Mouse (Mus musculus): ENCODE measurements around the gene Cacna2d1. TPM values are rescaled to one million over a fixed set of nuclear protein-coding genes. Genes with fewer than 3 reads are reported as not detected.

Gene Cacna2d1
- total RNA-seq, 2 experiments from 2014 or later = 50.6 to 82.9 TPM

DNA sequence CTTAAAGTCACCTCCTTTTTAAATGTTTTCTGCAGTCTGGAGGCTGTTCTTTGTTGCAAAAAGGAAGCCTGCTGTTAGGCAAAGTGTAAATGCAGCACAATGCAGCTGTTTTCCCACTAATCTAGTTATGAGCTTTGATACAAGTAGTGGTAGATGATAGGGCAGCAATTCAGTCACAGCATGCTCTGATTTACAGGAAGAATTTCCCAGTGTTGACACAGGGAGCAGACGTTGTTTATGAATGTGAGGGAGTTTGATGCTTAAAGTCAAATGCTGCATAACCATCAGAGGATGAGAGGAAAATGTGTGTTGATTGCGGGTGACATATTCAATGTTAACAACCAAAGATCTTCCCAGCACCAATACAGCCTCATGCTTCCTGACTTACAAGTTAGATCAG is 342.6 kb downstream of the Cacna2d1 start:
- no peak for DNase-seq

DNA sequence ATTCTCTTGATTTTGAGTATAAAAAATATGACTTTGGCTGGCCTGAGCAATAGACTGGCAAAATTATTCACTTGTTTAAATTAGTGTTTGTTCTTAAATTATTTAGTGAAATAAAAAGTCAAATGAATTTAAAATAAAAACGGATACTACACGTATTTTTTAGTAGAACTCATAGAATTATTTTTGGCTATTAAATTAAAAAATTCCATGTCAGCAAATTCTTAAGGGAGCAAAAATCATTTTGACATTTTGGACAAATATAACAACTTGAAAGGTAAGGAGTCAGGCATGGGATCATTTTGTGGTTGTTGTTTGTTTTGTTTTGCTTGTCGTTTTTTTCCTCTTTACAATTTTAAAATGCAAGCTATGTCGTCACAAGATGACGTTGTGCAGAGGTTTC is 346.7 kb downstream of the Cacna2d1 start:
- DNase-seq = no peak

DNA sequence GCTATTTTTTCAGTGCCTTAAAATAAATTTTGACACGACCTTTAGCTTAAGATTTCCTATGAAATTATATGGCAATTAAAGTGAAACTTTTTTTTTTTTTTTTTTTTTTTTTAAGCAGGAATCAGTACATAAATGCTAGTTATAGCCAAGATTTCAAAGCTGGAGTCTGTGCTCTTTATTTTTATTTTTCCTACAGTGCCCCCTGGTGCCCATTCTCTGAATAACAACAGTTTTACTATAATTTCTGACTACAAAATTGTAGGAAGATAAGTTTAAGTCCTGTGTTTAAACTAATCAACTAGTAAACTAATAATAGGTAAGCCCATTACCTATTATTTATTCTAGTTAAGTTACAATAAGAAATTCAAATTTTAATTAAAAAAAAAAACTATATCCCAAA is 358.7 kb downstream of the Cacna2d1 start:
- peak; percentile 68 for DNase-seq

DNA sequence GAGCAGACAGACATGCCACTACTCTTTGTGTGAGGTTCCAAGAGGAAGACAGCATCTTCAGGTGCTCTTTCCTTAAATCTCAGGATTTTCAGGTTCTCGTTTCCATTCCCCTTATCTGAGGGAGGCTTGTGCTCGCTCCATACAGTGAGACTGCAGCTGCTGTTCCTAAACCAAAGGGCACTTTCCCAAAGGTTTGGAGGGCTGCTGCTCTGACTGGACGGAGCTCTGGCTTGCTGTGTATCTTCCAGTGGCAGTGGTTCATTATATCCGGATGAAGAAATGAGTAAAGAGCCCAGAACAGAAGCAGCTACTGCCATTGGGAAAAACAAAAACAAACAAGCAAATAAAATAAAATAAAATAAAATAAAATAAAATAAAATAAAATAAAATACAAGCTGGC is 359.3 kb downstream of the Cacna2d1 start:
- no peak for DNase-seq

DNA sequence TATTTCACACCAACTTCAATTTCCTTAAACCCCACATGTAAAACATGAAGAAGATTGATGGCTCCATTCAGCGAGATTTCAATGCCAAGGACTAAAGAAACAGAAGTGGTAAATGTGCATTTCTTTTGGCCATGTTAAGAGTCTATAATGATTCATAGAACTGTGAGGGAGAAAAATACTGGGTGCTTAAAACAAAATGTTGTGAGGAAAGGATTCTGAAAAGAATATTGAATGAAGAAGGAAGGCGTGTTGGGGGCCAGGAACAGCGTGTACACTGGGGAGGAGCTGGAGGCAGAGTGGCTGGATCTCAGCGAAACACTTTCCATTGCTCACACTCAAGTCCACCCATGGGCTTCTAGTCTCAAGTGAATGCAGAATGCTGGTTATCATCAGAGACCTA is 360.2 kb downstream of the Cacna2d1 start:
- no peak for DNase-seq

DNA sequence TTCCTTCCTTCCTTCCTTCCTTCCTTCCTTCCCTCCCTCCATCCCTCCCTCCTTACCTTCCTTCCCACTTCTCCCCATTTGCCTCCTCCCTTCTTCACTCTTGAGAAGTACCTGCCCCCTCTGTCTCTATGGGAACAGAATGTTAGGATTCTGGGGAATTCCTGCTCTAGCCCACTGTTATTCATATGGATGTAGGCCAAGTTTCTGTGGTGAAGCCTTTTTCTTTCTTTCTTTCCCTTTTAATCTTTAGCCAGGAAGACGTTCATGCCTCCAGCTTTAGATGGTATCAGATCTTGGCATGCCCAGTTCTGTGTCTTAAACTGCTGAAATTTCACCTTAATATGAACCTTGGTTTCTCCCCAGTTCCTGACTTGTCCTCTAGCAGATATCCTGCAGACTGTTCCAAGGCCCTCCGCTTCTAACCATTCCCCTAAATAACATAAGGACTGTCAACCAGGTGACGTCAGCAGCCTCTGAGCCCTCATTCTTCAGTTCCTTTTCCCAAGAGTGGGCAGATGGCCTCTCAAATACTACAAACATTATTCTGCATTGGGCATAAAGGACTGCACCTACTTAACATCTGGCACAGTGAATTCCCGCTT is 362.8 kb downstream of the Cacna2d1 start:
- no peak for DNase-seq

DNA sequence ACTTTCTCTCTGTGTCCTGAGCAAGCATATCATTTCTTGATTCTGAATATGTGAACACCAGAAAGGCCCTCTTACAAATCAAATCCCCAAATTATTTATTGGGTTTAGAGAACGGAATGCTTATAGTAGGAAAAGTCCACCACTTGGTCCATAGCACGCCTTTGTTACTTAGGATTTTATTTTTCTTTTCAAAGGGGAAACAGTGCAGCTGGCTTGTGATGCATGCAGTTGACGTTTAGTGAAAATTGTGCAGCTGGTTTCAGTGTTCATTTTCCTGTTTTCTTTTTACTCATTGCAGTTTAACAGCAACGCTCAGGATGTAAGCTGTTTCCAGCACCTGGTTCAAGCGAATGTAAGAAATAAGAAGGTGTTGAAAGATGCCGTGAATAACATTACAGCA is 365.1 kb downstream of the Cacna2d1 start:
- no peak for DNase-seq

DNA sequence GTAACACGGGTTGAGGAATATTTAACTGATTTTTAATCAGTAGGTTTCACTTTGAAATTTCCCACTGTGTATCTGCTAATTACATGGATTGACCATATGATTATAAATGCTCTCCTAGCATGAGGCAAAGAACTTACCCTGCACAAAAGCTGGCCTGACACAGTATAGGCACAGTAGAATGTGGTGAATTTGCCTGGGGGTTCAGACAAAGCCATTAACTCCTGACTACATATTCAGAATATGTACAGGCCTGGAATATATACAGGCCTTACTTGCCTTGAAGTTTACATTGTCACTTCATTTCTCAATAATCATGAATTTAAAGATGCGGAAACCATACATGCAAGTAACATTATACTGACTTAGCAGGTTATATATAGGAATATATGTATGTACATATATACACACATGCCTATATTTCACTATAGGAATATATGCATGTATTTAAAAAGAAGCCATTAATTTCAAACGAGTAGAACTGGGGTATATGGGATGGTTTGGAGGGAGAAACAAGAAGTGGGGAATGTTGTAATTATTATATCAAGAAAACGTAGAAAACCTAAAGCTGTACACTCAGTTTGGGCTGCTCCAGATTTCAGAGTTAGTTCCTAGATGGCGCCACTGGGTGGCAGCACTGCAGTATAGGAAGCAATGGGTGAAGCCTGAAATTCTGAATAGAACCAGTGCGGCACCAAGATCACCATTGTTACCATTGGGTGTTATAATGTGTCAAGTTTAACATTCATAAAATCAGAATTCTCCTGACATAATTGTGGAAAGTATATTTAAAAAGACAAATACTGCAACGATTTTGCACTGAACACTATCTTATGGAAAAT is 374.9 kb downstream of the Cacna2d1 start:
- DNase-seq = peak; percentile 77

DNA sequence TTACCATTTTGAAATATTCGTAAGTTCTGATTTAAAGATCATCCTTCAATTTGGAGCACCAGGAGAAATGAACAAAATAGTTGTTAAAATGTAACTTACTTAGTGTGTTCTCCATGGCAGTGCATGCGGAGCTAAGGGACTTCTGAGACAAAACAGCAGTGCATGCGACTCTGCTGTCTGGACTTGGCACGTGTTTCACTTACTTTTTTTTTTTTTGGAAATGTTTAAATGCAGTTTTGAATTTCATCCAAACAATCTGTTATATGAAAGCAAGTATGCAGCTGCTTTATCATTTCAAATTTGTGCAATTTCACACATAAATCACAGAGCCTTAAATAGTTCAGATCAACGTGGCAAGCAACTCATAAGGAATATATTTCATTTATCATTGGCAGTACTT is 379.8 kb downstream of the Cacna2d1 start:
- no peak for DNase-seq

DNA sequence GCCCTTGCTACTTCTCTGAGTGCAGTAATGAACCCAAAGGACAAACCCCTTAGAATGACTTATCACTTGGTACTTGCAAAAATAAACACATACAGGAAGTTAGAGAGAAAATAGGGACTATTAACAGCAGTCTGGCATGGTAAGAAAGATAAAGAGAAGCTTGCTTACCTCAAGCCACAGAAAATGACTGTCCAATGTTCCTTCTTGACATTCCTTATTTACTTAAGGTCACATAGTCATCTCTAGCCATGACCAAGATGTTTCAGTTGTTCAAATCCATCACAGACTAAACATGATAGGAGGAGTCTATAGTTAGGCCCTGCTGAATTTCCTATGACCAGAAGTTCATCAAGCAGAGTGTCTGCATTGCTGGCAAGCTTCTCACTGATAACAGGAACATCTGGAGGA is 381.5 kb downstream of the Cacna2d1 start:
- DNase-seq = no peak

DNA sequence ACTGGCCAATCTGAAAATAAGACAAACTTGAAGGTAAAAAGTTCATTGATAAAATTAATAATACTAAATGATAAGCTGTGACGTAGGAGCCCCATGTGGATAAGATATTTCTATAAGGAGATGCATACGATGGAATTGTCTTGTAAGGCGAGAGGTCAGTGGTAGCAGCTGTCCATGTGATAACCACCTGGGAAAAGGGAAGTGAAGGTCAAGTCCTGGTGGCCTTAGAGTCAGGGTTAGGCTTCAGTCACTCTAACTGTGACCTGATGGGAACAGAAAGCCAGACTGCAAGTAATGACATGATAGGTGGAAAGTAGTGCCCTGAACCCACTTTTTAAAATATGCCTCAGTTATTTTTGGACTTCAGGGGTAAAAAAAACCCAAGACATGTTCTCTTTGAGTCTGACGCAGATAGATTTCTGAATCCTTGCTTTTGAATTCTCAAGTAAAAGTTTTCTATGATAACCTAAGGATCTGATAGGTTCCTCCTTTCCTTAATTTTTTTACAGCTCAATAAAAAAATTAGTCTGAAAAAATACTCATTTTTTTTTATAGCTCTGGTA is 383.3 kb downstream of the Cacna2d1 start:
- DNase-seq = no peak

DNA sequence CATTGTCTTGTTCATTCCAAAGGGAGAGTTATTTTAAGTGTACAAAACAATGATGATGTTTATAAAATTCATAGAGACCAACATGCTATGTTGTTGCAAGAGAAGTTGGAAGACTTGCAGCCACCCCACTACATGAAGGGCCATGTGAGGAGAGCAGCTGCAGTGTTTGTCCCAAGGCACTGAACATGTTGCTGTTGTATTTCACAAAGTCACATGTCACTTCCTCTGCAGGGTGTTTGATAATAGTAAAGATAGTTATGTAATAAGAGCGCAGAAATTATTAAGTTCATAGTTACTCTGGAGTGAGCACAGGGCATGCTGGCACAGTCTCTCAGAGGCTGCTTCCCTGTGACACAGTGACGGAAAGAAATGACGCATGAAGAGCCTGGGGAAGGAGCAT is 392.1 kb downstream of the Cacna2d1 start:
- DNase-seq = no peak

DNA sequence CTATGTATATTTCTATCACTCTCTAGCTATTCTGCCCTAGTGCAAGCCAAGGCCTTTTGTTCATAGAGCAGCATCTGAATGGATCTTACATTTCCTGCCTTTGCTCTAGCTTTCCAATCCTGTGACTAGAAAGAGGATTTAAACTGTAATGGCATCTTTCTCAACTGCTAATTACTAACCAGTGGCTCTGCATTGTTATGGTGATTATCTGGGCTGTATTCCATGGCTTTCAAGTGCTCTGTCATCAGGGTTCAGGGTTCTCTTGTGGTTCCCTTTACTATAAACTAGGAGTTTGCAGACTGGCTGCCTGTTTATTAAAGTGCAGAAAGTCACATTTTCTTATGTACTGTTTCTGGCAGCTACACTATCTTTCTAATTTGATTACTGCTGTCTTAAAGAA is 410.9 kb downstream of the Cacna2d1 start:
- no peak for DNase-seq

DNA sequence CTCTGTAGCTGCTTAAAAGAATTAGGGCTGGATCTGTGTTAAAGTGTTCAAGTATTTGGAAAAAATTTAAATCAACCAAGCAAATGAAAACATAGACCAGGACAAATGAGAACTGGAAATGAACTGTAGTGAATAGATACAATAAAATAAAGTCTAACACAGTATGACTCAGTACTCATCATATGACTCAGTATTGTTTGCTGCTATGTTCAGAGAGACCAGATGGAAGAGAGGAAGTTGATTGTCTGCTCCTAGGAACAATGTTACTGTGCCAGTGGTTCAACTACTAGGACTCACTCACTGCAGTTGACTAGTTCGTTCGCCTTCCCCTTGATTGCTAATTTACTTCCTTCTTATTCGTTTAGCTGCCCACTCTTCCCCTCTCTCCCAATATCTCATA is 421.3 kb downstream of the Cacna2d1 start:
- no peak for DNase-seq

DNA sequence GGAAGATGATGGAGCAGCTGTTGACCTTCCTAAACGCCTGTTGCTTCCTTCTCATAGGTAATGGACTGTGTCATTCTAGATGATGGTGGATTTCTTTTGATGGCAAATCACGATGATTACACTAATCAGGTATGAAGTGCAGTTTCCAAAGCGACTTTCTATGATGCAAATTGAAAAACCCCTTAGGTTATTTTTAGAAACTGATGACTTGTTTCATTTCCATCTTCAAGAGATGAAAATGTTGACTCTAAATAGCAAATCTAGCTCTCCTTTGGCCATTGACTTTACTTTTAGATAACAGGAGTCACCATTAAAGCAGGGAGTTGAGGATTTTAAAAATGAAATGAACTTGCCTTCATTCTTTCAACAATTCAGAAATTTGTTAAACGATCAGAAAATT is 423.2 kb downstream of the Cacna2d1 start:
- no peak for DNase-seq

DNA sequence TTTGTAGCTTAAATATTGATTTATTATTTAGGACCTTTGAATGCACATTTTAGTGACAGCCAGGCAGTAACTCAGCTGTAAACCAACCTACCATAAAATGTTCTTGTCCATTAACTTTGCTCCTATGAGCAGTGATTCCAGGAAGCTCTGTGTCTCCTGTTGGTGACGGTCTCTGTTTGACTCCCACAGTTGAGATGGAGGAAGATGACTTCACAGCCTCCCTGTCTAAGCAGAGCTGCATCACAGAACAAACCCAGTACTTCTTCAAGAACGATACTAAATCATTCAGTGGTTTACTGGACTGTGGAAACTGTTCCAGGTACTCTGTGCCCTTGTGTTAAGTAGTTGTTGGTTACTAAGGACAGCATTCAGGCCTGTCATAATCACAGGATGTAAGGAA is 427.6 kb downstream of the Cacna2d1 start:
- DNase-seq = no peak

DNA sequence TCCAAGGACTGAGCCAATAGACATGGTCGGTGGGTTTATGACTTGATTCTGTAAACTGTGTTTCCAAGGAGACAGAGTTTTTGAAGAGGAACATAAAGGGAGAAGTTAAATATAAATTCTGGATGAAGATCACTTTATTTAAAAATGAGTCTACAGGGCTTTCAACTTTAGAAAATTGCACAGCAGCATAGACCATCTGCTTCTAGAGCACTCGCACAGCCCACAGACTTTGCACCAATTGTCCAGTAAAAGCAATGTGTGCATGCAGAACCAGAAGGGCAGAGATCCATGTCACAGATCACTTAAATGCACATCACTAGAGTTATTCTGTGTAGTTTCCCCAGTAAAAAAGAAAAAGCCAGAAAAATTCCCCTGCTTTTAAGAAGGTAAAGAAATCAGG is 428.7 kb downstream of the Cacna2d1 start:
- no peak for DNase-seq

DNA sequence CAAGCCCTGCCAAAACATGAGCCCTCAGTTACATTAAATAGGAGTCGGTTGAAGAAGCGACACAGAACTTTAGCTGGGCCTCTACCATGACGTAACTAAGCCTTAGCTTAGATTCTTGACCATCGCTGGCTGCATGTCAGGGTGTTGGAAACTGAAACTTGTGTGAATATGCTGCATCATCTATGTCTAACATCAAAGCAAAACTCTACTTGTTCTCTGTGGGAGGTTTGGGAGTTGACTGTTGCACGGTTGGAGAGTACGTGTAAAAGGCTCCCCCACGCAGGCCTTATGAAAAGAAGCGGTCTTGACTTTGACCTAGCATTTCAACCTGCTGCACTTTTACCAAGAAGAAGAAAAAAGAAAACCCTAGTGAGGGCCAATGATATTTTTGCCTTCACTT is 436.2 kb downstream of the Cacna2d1 start:
- DNase-seq = no peak

DNA sequence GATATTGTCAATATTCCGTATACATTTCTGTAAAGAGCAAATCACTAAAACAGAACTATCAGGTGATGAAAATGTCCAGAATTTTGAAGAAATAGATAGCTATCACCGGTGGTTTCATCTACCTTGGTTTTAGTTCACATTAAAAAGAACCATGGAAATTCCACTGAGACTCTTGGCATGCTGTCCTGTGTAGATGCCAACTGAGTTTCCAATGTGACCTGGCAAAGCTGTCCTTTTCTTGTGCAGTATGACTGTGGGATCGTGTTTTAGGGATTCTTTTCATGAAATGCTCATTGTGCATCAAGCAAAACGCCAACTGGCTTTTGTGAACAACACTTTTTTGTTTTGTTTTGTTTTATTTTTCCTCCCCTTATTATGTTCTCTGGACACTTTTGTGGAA is 439.5 kb downstream of the Cacna2d1 start:
- peak; percentile 31 for DNase-seq

DNA sequence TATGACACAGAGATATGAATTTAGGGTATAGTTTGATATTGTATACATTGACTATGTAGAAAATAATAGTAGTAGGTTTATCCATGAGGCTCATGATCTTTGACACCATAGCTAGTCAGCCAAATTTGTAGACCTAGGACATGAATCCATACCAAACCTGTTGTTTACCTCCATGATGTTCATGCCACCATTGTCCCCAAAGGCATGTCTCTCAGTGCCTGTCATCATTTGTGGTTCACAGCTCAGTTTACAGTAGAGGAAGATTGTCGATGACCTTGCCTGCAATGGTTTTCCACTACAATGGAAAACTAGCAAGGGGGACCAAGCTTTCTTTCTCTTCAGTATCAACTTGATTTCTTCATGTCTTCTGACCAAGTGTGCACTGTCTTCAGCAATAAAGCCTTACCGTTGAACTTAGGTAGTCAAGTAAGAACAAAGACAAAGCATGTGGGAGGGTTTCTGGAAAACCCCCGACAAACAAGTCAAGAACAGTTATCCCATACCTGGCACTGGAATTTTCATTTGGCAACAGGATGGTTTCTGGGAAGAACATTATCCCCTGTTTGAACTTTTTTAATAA is 441.9 kb downstream of the Cacna2d1 start:
- DNase-seq = no peak

DNA sequence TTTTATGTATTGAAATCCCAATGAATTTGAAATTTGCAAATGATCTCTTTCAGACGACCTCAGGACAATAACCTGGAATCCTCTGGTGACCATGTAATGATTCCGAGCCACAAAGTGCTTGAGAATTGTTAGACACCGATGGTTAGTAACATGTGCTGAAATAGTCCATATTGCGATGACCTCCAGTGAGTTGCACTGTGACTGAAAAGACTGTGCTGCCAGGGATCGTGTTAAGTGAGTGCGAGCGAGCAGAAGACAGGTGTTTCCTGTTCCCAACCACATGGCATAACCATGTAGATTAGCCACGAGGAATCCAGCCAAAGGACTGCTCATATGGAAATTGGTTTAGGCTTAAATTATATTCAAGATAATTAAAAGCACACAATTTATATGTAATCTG is 475.5 kb downstream of the Cacna2d1 start:
- no peak for DNase-seq

DNA sequence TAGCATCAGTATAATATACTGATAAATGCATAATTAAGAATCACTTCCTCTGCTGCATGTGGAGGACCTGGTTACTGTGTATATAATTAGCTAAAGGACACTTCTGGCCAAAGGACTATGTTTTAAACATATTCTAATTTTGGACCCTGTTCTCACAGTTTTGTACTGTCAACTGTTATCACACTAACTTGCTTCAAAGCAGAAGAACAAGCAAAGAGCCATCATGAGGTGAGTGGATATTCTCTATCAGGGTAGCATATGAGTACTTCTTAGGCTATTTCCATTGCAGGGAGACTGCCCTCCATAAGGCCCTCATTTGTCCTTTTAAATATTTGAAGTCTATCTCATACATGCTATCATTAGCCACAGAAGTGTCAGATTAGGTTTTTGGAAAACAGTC is 480.2 kb downstream of the Cacna2d1 start:
- DNase-seq = no peak

DNA sequence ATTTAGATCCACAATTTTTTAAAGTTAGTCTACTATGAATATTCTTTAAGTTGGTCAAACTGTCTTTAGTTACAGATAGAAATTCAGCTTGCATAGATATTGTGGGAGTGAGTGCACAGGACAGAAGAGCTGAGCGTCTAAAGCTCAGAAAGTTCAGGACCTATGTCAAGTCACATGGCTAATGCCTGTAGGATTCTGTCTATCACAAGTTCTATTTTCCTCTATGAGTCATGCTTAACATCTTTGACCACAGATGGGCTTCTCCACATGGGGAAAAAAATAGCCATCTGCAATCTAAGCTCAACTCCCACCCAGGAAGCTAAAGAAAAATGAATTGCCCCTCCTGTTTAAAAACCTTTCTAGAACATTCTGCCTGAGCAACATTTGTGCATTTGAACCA is 483.5 kb downstream of the Cacna2d1 start:
- no peak for DNase-seq

DNA sequence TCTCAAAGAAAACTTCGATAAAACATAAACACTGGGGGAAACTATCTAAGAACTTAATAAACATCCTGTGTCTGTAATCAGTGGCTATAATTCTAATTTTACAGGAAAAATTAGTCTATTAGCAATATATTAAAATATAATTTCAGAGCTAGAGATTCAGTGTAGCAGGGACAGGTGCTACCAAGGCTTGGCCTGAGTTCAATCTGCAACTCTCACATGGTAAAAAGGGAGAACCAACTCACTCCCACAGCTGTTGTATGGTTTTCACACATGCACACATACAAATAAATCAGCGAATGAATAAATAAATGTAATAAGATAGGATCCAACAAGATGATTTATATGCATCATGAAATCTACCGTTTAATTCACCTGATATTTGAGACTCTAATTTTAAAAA is 484.0 kb downstream of the Cacna2d1 start:
- no peak for DNase-seq
